Mouse (Mus musculus): Measurements from ENCODE around the gene Cend1. TPM values are rescaled to one million over a fixed set of nuclear protein-coding genes. Genes with fewer than 3 reads are reported as not detected.

The Cend1 gene
- polyA plus RNA-seq, 1 experiment: 4.9 TPM

GRCm38 (mm10) chr7:141459301-141459711, 30.0 kb upstream of the Cend1 start:
- H3K27ac ChIP-seq (ENCODE audit: insufficient read depth, low read length): no peak overlapping the region
- no peak for TF ChIP-seq CTCF (IDR thresholded peaks at IDR 0.05; ENCODE audit: borderline replicate concordance, insufficient read depth, low read length)
- no peak for TF ChIP-seq POLR2A (IDR thresholded peaks at IDR 0.05; ENCODE audit: low read depth, low read length)
- H3K4me3 ChIP-seq (ENCODE audit: insufficient read depth, low read length): no peak overlapping the region
- H3K4me1 ChIP-seq (ENCODE audit: control insufficient read depth, insufficient read depth, low read length): 0 out of 2 replicates have a peak, but pooled peaks cover 7% of the 10 kb centered on the region

GRCm38 (mm10) chr7:141458661-141459060, 29.4 kb upstream of the Cend1 start:
- H3K4me3 ChIP-seq (ENCODE audit: insufficient read depth, low read length): no peak overlapping the region
- TF ChIP-seq POLR2A (IDR thresholded peaks at IDR 0.05; ENCODE audit: low read depth, low read length) (no peak), CTCF (IDR thresholded peaks at IDR 0.05; ENCODE audit: borderline replicate concordance, insufficient read depth, low read length) (no peak)
- 0 out of 2 replicates have a peak, but pooled peaks cover 7% of the 10 kb centered on the region for H3K4me1 ChIP-seq (ENCODE audit: control insufficient read depth, insufficient read depth, low read length)
- H3K27ac ChIP-seq (ENCODE audit: insufficient read depth, low read length): no peak overlapping the region

GRCm38 (mm10) chr7:141457986-141458660, 28.8 kb upstream of the Cend1 start:
- no peak for TF ChIP-seq POLR2A (IDR thresholded peaks at IDR 0.05; ENCODE audit: low read depth, low read length)
- peak; percentile 45; the same call in 1 of the 2 replicates for TF ChIP-seq CTCF (IDR thresholded peaks at IDR 0.05; ENCODE audit: borderline replicate concordance, insufficient read depth, low read length)
- H3K27ac ChIP-seq (ENCODE audit: insufficient read depth, low read length): no peak overlapping the region
- H3K4me1 ChIP-seq (ENCODE audit: control insufficient read depth, insufficient read depth, low read length): 0 out of 2 replicates have a peak, but pooled peaks cover 7% of the 10 kb centered on the region
- no peak overlapping the region for H3K4me3 ChIP-seq (ENCODE audit: insufficient read depth, low read length)

GRCm38 (mm10) chr7:141457236-141457635, 27.9 kb upstream of the Cend1 start:
- 0 out of 2 replicates have a peak, but pooled peaks cover 4% of the 10 kb centered on the region for H3K4me1 ChIP-seq (ENCODE audit: control insufficient read depth, insufficient read depth, low read length)
- H3K27ac ChIP-seq (ENCODE audit: insufficient read depth, low read length): no peak overlapping the region
- no peak overlapping the region for H3K4me3 ChIP-seq (ENCODE audit: insufficient read depth, low read length)
- TF ChIP-seq CTCF (IDR thresholded peaks at IDR 0.05; ENCODE audit: borderline replicate concordance, insufficient read depth, low read length): no peak
- TF ChIP-seq POLR2A (IDR thresholded peaks at IDR 0.05; ENCODE audit: low read depth, low read length): no peak

- Histone ChIP-seq H3K27ac (ENCODE audit: insufficient read depth, low read length) (no peak overlapping the region), H3K4me3 (ENCODE audit: insufficient read depth, low read length) (no peak overlapping the region), H3K4me1 (ENCODE audit: control insufficient read depth, insufficient read depth, low read length) (0 out of 2 replicates have a peak, but pooled peaks cover 3% of the 10 kb centered on the region)
- no peak for TF ChIP-seq POLR2A (IDR thresholded peaks at IDR 0.05; ENCODE audit: low read depth, low read length)
- TF ChIP-seq CTCF (IDR thresholded peaks at IDR 0.05; ENCODE audit: borderline replicate concordance, insufficient read depth, low read length): no peak
Measured at GRCm38 (mm10) chr7:141456739-141457138, 27.4 kb upstream of the Cend1 start.

- Histone ChIP-seq H3K27ac (ENCODE audit: insufficient read depth, low read length) (no peak overlapping the region), H3K4me1 (ENCODE audit: control insufficient read depth, insufficient read depth, low read length) (0 out of 2 replicates have a peak, but pooled peaks cover 3% of the 10 kb centered on the region), H3K4me3 (ENCODE audit: insufficient read depth, low read length) (peak overlapping the region; percentile 81)
- TF ChIP-seq POLR2A (IDR thresholded peaks at IDR 0.05; ENCODE audit: low read depth, low read length): 0 out of 2 replicates have a peak, but pooled peaks have one; percentile 28
- TF ChIP-seq CTCF (IDR thresholded peaks at IDR 0.05; ENCODE audit: borderline replicate concordance, insufficient read depth, low read length): no peak
Measured at GRCm38 (mm10) chr7:141455610-141456314, 26.5 kb upstream of the Cend1 start.

- Histone ChIP-seq H3K4me1 (ENCODE audit: control insufficient read depth, insufficient read depth, low read length) (0 out of 2 replicates have a peak, but pooled peaks cover 3% of the 10 kb centered on the region), H3K27ac (ENCODE audit: insufficient read depth, low read length) (no peak within 1 kb of the TSS)
- TF ChIP-seq POLR2A (IDR thresholded peaks at IDR 0.05; ENCODE audit: low read depth, low read length) (peak; percentile 94), CTCF (IDR thresholded peaks at IDR 0.05; ENCODE audit: borderline replicate concordance, insufficient read depth, low read length) (no peak)
Measured at GRCm38 (mm10) chr7:141454967-141455551, 25.8 kb upstream of the Cend1 start, which contains the start of gene Pnpla2. Gene Pnpla2, plus strand, starts transcription at chr7:141455198.

GRCm38 (mm10) chr7:141453636-141454035, 24.3 kb upstream of the Cend1 start:
- Histone ChIP-seq H3K27ac (ENCODE audit: insufficient read depth, low read length) (no peak overlapping the region), H3K4me1 (ENCODE audit: control insufficient read depth, insufficient read depth, low read length) (peaks cover 8% of the 10 kb centered on the region), H3K4me3 (ENCODE audit: insufficient read depth, low read length) (no peak overlapping the region)
- no peak for TF ChIP-seq CTCF (IDR thresholded peaks at IDR 0.05; ENCODE audit: borderline replicate concordance, insufficient read depth, low read length)
- TF ChIP-seq POLR2A (IDR thresholded peaks at IDR 0.05; ENCODE audit: low read depth, low read length): no peak

More at GRCm38 (mm10) chr7:141454967-141455551, 25.8 kb upstream of the Cend1 start, which contains the start of gene Pnpla2:
- H3K4me3 ChIP-seq (ENCODE audit: insufficient read depth, low read length): peak within 1 kb of the TSS; percentile 81

GRCm38 (mm10) chr7:141451928-141452327, 22.6 kb upstream of the Cend1 start:
- Histone ChIP-seq H3K4me1 (ENCODE audit: control insufficient read depth, insufficient read depth, low read length) (peaks cover 8% of the 10 kb centered on the region), H3K27ac (ENCODE audit: insufficient read depth, low read length) (no peak overlapping the region), H3K4me3 (ENCODE audit: insufficient read depth, low read length) (no peak overlapping the region)
- no peak for TF ChIP-seq CTCF (IDR thresholded peaks at IDR 0.05; ENCODE audit: borderline replicate concordance, insufficient read depth, low read length)
- no peak for TF ChIP-seq POLR2A (IDR thresholded peaks at IDR 0.05; ENCODE audit: low read depth, low read length)
